Mouse (Mus musculus) intestine, embryonic 14.5 days (tissue): ENCODE results near the gene Aldh1b1. TPM values are rescaled to one million over a fixed set of nuclear protein-coding genes. Genes with fewer than 3 reads are reported as not detected.
A peak's percentile ranks its signal among the peaks of the same experiment; 100 is the strongest.

Experiments used
- ATAC-seq: fragments of 200-750 bp; cut with Nextera tagmentation; replicated peaks from 2 replicates; pipeline ENCODE4 v1.8.0; 2017; ENCODE audit warnings: low read depth, moderate number of reproducible peaks, moderate TSS enrichment, moderate library complexity; ENCODE audit not compliant: low FRiP score, low TSS enrichment
- DNase-seq: peaks from one replicate; pipeline ENCODE4 v3.0.0-alpha.2; 2018; ENCODE audit warnings: low spot score
- H3K27ac ChIP-seq: fragments of 300-500 bp; sonication (generic); 2 replicates; pipeline ENCODE4 v1.5.1; 2014; ENCODE audit warnings: low read depth, mild to moderate bottlenecking, control low read depth
- H3K27me3 ChIP-seq: fragments of 300-500 bp; sonication (generic); replicated peaks from 2 replicates; pipeline ENCODE4 v1.6.1; 2014; ENCODE audit warnings: low read length, control low read depth; ENCODE audit not compliant: control insufficient read depth, insufficient read depth
- H3K36me3 ChIP-seq: fragments of 300-500 bp; sonication (generic); 2 replicates; pipeline ENCODE4 v1.6.1; 2014; ENCODE audit warnings: low read length, control low read depth; ENCODE audit not compliant: control insufficient read depth, insufficient read depth
- H3K4me1 ChIP-seq: fragments of 300-500 bp; sonication (generic); replicated peaks from 2 replicates; pipeline ENCODE4 v1.6.1; 2014; ENCODE audit warnings: low read length, control low read depth, mixed read lengths; ENCODE audit not compliant: control insufficient read depth, insufficient read depth
- H3K4me2 ChIP-seq: fragments of 300-500 bp; sonication (generic); 2 replicates; pipeline ENCODE4 v1.6.1; 2014; ENCODE audit warnings: low read length
- H3K4me3 ChIP-seq: fragments of 300-500 bp; sonication (generic); 2 replicates; pipeline ENCODE4 v1.5.1; 2014; ENCODE audit warnings: low read depth, low read length, control low read depth, mixed read lengths
- H3K9ac ChIP-seq: fragments of 300-500 bp; sonication (generic); 2 replicates; pipeline ENCODE4 v1.6.1; 2014; ENCODE audit warnings: mild to moderate bottlenecking, low read length
- H3K9me3 ChIP-seq: fragments of 300-500 bp; sonication (generic); 2 replicates; pipeline ENCODE4 v1.6.1; 2016; ENCODE audit warnings: low read length, control low read depth; ENCODE audit not compliant: control insufficient read depth
- WGBS: fragments of 180-500 bp; shearing (Covaris S2); extraction: QIAGEN DNeasy Blood & Tissue Kit; methylation state at CpG from one replicate; pipeline ENCODE4 v1.1.7; 2014; 5-methylcytosine and 5-hydroxymethylcytosine counted together
- polyA plus RNA-seq: library from polyadenylated mRNA; unstranded; fragments of >200 nt; fragmentation: Nextera tagmentation; extraction: Ambion mirVana; gene quantifications from 2 replicates; pipeline ENCODE4 v1.2.1, GENCODE M21; 2014

Aldh1b1 gene
- 96.9 and 115 TPM in 2 replicates for polyA plus RNA-seq

DNA sequence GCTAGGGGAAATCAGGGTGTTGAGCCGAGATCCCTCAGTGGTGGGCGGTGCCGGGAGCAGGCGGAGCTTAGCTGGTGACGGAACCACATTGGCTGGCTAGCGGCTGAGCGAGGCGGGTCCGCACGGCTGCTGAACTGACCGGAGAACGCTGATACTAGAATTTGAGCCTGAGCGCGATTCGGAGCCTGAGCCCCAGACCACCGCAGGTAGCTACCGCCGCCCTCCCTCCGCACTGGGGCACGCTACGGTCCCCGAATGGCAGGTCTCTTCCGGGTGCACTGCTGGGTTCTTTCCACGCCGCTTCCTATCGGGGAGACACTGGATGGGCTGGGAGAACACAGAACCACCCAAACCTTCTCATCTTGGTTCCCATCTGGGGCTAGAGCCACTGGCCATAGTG, at the start of gene Aldh1b1:
Gene Aldh1b1 (plus strand): TSS at position 59 of the 400 bp plus-strand sequence.
- H3K36me3 ChIP-seq, result peaks cover 18% of the 10 kb centered on the region
- peaks cover 30% of the 10 kb centered on the region for H3K4me1 ChIP-seq
- no peaks in the 10 kb centered on the region for H3K27me3 ChIP-seq
- ATAC-seq, result peak; percentile 79
- H3K9ac ChIP-seq, result peak within 1 kb of the TSS; percentile 51
- peak within 1 kb of the TSS; percentile 49 for H3K4me3 ChIP-seq
- H3K4me2 ChIP-seq, result peak within 1 kb of the TSS; percentile 57
- peak; percentile 87 for DNase-seq
- H3K27ac ChIP-seq, result peak within 1 kb of the TSS; percentile 87
- no peaks in the 10 kb centered on the region for H3K9me3 ChIP-seq
- WGBS, result under 1% methylated on average over 26 of the region's 26 CpGs

DNA sequence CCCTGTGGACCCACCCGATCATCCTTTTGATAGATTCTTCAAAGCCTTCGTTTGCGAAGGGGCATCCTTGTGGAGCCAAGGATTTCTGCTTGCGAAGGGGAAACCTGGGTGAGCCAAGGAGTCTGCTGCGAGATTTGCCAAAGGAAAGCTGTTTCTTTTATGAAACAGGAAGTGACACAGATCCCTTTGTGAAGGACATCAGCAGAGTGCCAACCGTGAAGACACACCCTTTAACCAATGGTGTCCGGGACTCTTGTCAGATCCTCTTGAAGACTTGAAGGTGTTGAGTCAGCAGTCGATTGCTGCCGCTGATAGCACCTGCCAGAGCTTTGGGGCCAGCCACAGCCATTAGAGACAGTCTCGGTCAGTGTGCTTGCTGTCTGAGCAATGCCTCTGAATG, 49.4 kb upstream of the Aldh1b1 start:
- DNase-seq (no peak), ATAC-seq (no peak)
- Histone ChIP-seq H3K9me3 (no peaks in the 10 kb centered on the region), H3K27ac (no peak overlapping the region), H3K4me3 (no peak overlapping the region), H3K4me1 (peaks cover 17% of the 10 kb centered on the region; the same call in 1 of the 2 replicates), H3K27me3 (no peaks in the 10 kb centered on the region), H3K36me3 (no peaks in the 10 kb centered on the region), H3K4me2 (no peak overlapping the region), H3K9ac (no peak overlapping the region)
- 78% methylated on average over 10 of the region's 10 CpGs for WGBS

- Histone ChIP-seq H3K4me3 (no peak overlapping the region), H3K9me3 (no peaks in the 10 kb centered on the region), H3K4me1 (peaks cover 16% of the 10 kb centered on the region), H3K4me2 (no peak overlapping the region), H3K36me3 (no peaks in the 10 kb centered on the region), H3K9ac (no peak overlapping the region), H3K27ac (no peak overlapping the region), H3K27me3 (no peaks in the 10 kb centered on the region)
- DNase-seq, result no peak
- no peak for ATAC-seq
- WGBS, result 81% methylated on average over 6 of the region's 6 CpGs
These were observed 48.3 kb upstream of the Aldh1b1 start for GRCm38 (mm10) chr4:45750477-45750876.

DNA sequence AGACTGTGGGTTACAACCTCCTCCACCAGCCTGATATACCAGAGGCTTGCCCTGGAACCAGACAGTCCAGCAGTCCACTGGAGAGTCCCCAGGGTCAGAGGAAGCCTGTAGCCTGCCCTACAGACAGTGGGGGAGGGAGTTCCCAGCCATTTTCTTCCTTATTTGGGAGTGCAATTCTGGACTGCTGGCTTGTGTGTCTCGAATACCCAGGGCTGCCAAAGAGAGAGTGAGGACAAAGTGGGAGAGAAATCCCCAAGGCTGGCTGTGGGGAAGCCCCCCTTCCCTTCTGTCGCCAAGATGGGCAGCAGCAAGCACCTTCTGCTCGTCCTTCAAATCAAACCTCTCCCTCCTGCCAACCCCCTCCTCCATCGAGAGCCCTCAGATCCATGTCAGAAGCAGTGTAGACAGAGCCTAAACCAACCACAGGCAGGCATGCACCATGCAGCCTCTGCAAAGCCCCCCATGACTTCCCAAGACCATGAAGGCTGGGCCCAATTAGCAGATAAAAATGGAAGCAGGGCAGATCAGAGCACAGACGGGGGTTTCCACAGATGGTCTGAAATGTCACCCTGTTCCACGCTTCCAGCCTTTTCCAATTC, 45.5 kb upstream of the Aldh1b1 start:
- H3K4me1 ChIP-seq, result peaks cover 28% of the 10 kb centered on the region
- H3K9ac ChIP-seq, result no peak overlapping the region
- no peaks in the 10 kb centered on the region for H3K36me3 ChIP-seq
- H3K27me3 ChIP-seq, result no peaks in the 10 kb centered on the region
- no peak overlapping the region for H3K4me2 ChIP-seq
- ATAC-seq (no peak), DNase-seq (no peak)
- H3K4me3 ChIP-seq, result no peak overlapping the region
- H3K9me3 ChIP-seq, result no peaks in the 10 kb centered on the region
- peak overlapping the region; percentile 35; the same call in 1 of the 2 replicates for H3K27ac ChIP-seq
- 44% methylated on average over 6 of the region's 6 CpGs for WGBS

- 75% methylated on average over 4 of the region's 4 CpGs for WGBS
- ATAC-seq (no peak), DNase-seq (no peak)
- no peak overlapping the region for H3K4me3 ChIP-seq
- H3K4me1 ChIP-seq, result peaks cover 32% of the 10 kb centered on the region
- H3K9me3 ChIP-seq, result no peaks in the 10 kb centered on the region
- H3K9ac ChIP-seq, result no peak overlapping the region
- H3K27me3 ChIP-seq, result no peaks in the 10 kb centered on the region
- no peak overlapping the region for H3K4me2 ChIP-seq
- no peak overlapping the region for H3K27ac ChIP-seq
- no peaks in the 10 kb centered on the region for H3K36me3 ChIP-seq
These were observed 44.7 kb upstream of the Aldh1b1 start for GRCm38 (mm10) chr4:45754171-45754570.

GRCm38 (mm10) chr4:45755097-45755496, 43.7 kb upstream of the Aldh1b1 start:
- H3K9ac ChIP-seq, result no peak overlapping the region
- ATAC-seq (no peak), DNase-seq (no peak)
- H3K27ac ChIP-seq, result no peak overlapping the region
- H3K4me3 ChIP-seq, result no peak overlapping the region
- H3K27me3 ChIP-seq, result no peaks in the 10 kb centered on the region
- no peaks in the 10 kb centered on the region for H3K9me3 ChIP-seq
- 81% methylated on average over 9 of the region's 9 CpGs for WGBS
- no peak overlapping the region for H3K4me2 ChIP-seq
- H3K36me3 ChIP-seq, result no peaks in the 10 kb centered on the region
- peaks cover 32% of the 10 kb centered on the region for H3K4me1 ChIP-seq

DNA sequence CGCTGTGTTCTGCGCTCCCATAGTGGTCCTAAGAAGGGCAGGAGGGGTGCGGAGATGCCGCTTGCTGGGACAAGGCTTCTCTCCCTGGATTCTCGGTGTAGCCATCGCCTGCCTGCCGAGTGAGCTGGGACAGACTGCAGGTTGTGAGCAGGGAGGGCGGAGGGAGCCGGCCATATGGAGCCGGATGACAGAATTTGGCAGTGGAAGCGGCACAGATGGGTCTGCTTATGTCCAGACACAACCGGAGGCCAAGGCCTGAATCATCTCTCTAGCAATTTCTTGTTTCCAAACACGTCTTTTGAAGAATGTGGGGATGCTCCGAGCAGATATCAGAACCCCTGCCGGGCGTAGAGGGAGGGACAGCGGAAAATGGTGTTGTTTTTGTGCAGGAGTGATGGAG, 42.9 kb upstream of the Aldh1b1 start:
- H3K4me2 ChIP-seq, result no peak overlapping the region
- H3K27ac ChIP-seq, result peak overlapping the region; percentile 44; the same call in 1 of the 2 replicates
- WGBS, result 49% methylated on average over 17 of the region's 17 CpGs
- H3K4me3 ChIP-seq, result no peak overlapping the region
- H3K9ac ChIP-seq, result no peak overlapping the region
- no peaks in the 10 kb centered on the region for H3K9me3 ChIP-seq
- no peaks in the 10 kb centered on the region for H3K36me3 ChIP-seq
- peak; percentile 37; the same call in 1 of the 2 replicates for ATAC-seq
- DNase-seq, result peak; percentile 70
- H3K4me1 ChIP-seq, result peaks cover 32% of the 10 kb centered on the region
- H3K27me3 ChIP-seq, result no peaks in the 10 kb centered on the region

DNA sequence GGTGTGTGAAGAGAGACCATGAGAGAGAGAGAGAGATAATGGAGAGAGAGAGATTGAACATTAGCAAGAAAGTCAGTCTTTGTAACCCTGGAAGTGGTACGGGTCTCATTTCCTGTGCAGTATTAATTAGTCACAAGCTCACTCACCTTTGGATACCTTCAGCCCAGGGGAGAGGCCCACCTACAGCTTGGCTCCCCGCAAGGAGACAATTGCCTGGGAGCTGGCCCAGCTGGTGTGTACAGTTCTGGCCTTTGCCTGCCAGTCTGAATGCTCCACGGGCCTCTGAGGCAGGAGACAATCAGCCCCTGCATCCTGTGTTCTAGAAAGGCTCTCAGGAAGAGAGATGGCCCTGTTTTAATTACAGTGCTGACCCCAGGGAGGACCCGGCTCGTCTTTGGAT, 40.9 kb upstream of the Aldh1b1 start:
- ATAC-seq (no peak), DNase-seq (no peak)
- H3K27ac ChIP-seq, result no peak overlapping the region
- peaks cover 30% of the 10 kb centered on the region for H3K4me1 ChIP-seq
- no peaks in the 10 kb centered on the region for H3K27me3 ChIP-seq
- H3K4me2 ChIP-seq, result no peak overlapping the region
- H3K36me3 ChIP-seq, result no peaks in the 10 kb centered on the region
- H3K9me3 ChIP-seq, result no peaks in the 10 kb centered on the region
- 35% methylated on average over 5 of the region's 5 CpGs for WGBS
- no peak overlapping the region for H3K9ac ChIP-seq
- no peak overlapping the region for H3K4me3 ChIP-seq

DNA sequence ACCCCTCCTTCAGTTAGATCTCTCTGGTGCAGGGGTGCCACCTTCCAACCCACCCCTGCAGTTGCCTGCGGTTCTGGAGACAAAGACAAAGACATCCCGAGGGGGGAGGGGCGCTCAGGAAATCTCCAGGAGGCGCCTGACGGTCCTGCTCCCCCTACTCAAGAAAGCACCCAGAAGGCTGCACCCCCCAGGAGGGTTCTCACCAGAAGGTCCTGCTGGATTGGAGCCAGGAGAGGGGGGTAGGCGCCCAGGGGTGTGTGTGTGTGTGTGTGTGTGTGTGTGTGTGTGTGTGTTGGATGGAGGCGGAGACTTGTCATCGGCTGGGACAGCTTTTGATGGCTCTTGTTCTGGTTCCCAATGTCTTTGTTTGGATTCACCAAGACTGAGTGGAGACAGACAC, 39.4 kb upstream of the Aldh1b1 start:
- no peak for ATAC-seq
- Histone ChIP-seq H3K27ac (no peak overlapping the region), H3K4me3 (no peak overlapping the region), H3K4me2 (no peak overlapping the region), H3K9me3 (no peaks in the 10 kb centered on the region), H3K9ac (no peak overlapping the region), H3K27me3 (peaks cover 3% of the 10 kb centered on the region; the same call in 1 of the 2 replicates), H3K4me1 (peaks cover 33% of the 10 kb centered on the region), H3K36me3 (no peaks in the 10 kb centered on the region)
- WGBS, result 70% methylated on average over 8 of the region's 8 CpGs
- DNase-seq, result no peak
